Mouse (Mus musculus) 3T3-L1 (cell line): ENCODE measurements around the gene Emilin2.

Experiments
- DNase-seq: peaks from one replicate; pipeline ENCODE4 v3.0.0-alpha.2; 2015; ENCODE audit warnings: low read depth, low spot score

Gene Emilin2

DNA sequence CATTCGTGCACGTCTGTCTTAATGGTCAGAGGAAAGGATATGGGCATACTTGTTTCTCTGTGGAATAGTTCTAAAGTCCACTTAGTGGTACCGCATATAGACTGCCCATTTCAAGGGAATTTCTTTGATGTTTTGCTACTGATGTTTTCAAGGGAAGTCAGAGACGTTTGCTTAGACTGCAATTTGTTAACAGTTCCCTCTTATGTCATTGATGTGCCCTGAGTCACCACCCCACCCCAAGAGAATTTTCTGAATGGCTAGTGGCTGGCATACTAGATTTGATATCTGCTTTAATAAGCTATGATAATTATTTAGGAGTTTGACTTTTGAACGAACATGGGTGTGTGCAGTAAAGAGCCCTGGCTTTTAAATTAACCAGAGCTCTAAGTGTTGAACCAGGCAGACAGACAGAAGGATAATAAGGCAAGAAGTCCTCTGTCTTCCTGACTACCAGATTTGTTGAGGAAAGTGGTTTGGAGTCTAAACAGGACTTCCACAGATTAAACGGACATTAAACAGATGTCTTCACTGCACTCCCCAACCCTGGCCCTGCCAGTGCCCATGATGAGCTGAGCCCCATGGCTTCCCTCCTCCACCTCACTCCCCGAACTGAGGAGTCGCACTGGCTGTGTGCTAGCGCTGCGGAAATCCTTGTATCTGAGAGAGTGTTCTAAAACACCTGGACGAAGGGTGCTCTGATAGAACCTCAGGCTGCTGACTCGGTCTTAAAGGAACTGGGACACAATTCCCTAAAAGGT lies 105.5 kb downstream of the Emilin2 start:
- peak; percentile 29 for DNase-seq

DNA sequence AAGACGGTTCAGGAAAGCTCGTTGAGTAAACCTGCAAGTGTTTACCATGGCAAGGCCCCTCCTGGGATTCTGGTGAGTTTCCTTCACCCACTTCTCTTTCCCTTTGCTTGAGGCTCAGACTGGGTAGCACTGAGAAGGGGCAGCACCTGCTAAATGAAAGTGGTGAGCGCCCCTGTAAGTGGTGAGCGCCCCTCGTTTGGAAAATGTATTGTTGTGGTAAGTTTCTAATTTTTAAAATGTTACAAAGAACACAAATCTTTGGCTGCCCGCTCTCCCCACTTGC lies 107.0 kb downstream of the Emilin2 start:
- DNase-seq, result no peak

DNA sequence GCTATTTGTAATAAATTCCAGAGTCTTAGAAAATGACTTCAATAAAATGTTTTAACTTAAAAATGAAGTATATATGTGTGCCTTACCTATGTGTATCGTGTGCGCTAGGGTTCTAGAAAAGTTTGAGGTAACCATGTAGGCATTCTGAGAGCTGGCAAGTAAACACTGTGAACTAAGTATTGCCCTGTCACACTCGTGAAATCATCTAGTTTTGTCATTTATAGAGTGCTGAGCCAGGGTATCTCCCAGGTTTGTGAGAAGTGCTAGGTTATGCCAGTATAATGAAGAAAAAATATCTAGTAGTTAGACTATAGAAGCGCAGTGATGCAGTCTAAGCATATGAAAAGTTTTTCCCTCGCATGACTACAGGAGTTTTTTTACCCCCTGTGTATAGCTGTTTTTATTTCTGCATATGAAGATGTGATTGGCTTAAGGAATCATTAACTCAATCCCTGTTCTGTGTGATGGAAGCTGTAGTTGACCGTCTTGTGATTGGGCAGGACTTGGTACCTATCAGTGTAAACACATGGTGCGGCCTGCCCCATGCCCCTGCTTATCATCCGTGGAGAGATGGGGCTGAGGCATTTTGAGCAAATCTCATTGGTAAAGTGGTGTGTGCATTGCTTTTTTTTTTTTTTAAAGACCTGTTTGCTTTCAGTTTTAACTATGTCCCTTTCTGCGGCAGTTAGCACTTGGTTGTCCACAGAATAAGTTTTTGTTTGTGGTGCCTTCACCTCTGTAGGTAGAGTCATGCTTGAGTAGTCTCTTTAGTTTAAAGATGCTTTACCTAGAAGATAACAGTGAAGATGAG lies 107.6 kb downstream of the Emilin2 start:
- no peak for DNase-seq
